Mouse (Mus musculus) spleen, adult 2 months (tissue): ENCODE results near the gene Sdad1. TPM values are rescaled to one million over a fixed set of nuclear protein-coding genes. Genes with fewer than 3 reads are reported as not detected.
"Not testable (repeated sequence)": the region's sequence is repeated elsewhere in the genome, so short reads cannot be mapped to it uniquely, and the experiment has no call there.

ENCODE experiments used
- DNase-seq, 2 experiments: peaks; one replicate each; pipeline versions ENCODE4 v3.0.0 to v3.0.0-alpha.2; 2012 to 2021; ENCODE audit warnings: low spot score in 2 of 2, low read depth in 1 of 2
- H3K27ac ChIP-seq: fragments of 200-500 bp; 2 replicates; pipeline ENCODE4 v1.5.1; 2012; ENCODE audit warnings: low read length, inconsistent platforms; ENCODE audit not compliant: insufficient read depth
- H3K27me3 ChIP-seq: fragments of 200-500 bp; 2 replicates; pipeline ENCODE4 v1.6.1; 2012; ENCODE audit warnings: mild to moderate bottlenecking, moderate library complexity, low read length, inconsistent platforms; ENCODE audit not compliant: control insufficient read depth, insufficient read depth
- H3K36me3 ChIP-seq: fragments of 200-500 bp; 2 replicates; pipeline ENCODE4 v1.6.1; 2012; ENCODE audit warnings: mild to moderate bottlenecking, low read length, inconsistent platforms; ENCODE audit not compliant: control insufficient read depth, insufficient read depth
- H3K4me1 ChIP-seq: fragments of 200-500 bp; 2 replicates; pipeline ENCODE4 v1.6.1; 2011; ENCODE audit warnings: inconsistent platforms; ENCODE audit not compliant: control insufficient read depth, insufficient read depth, insufficient read length
- H3K4me3 ChIP-seq: fragments of 200-500 bp; 2 replicates; pipeline ENCODE4 v1.5.1; 2011; ENCODE audit warnings: mild to moderate bottlenecking, inconsistent platforms; ENCODE audit not compliant: insufficient read depth, insufficient read length; ENCODE audit errors: extremely low read depth
- CTCF ChIP-seq: fragments of 200-500 bp; IDR thresholded peaks from 2 replicates; pipeline ENCODE4 v1.5.1; 2011; ENCODE audit warnings: mild to moderate bottlenecking, inconsistent platforms; ENCODE audit not compliant: insufficient read depth, insufficient read length, insufficient replicate concordance; ENCODE audit errors: extremely low read depth
- POLR2A ChIP-seq: fragments of 200-500 bp; IDR thresholded peaks from 2 replicates; pipeline ENCODE4 v1.6.1; 2011; ENCODE audit warnings: low read depth, low read length, inconsistent platforms
- WGBS: fragments of 180-500 bp; shearing (Covaris S2); methylation state at CpG from one replicate; pipeline ENCODE4 v1.1.7; 2018; 5-methylcytosine and 5-hydroxymethylcytosine counted together
- polyA plus RNA-seq: library from polyadenylated mRNA; depleted of rRNA; stranded (reverse); fragments of >200 nt; gene quantifications from 2 replicates; pipeline ENCODE4 v1.2.3, GENCODE M21; 2012; rRNA removed

Sdad1 gene
- polyA plus RNA-seq = 10.2 and 13.9 TPM in 2 replicates

GRCm38 (mm10) chr5:92309681-92310511, at the start of gene Sdad1:
TSS of gene Sdad1 (minus strand) at chr5:92310479.
- H3K27me3 ChIP-seq = no peaks in the 10 kb centered on the region
- TF ChIP-seq CTCF (peak; percentile 50; the same call in 1 of the 2 replicates), POLR2A (peak; percentile 23; the same call in 1 of the 2 replicates)
- H3K36me3 ChIP-seq = peaks cover 5% of the 10 kb centered on the region
- peaks cover 7% of the 10 kb centered on the region for H3K4me1 ChIP-seq
- H3K4me3 ChIP-seq = peak within 1 kb of the TSS; percentile 81
- no peak within 1 kb of the TSS for H3K27ac ChIP-seq
- DNase-seq = peak; percentile 87 to 93
- 3% methylated on average over 41 of the region's 41 CpGs for WGBS

GRCm38 (mm10) chr5:92358767-92359455, 48.6 kb upstream of the Sdad1 start:
- Histone ChIP-seq H3K4me1 (no peaks in the 10 kb centered on the region), H3K27ac (no peak overlapping the region), H3K36me3 (no peaks in the 10 kb centered on the region), H3K27me3 (no peaks in the 10 kb centered on the region), H3K4me3 (no peak overlapping the region)
- no peak for DNase-seq
- WGBS = 88% methylated on average over 11 of the region's 11 CpGs
- TF ChIP-seq CTCF (no peak), POLR2A (no peak)

DNA sequence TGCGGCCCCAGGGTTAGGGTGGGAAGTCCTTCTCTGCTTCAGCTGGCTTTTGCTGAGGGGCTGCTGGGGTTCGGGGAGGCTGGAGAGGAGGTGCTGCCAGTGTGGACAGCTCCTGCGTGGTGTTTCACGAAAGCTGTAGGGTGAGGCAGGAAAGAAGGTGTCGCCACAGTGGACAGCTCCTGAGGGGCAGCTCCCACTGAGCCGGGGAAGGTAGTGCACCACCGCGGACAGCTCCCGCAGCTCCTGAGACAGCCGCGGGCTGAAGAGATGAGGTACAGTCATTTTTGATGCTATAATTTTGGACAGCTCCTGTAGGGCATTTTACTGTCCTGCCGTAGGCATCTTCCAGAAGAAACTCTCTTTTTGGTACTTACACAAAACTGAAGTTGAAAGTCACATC, 47.8 kb upstream of the Sdad1 start:
- Histone ChIP-seq H3K27ac (no peak overlapping the region), H3K36me3 (no peaks in the 10 kb centered on the region)
- TF ChIP-seq POLR2A (no peak), CTCF (no peak)

DNA sequence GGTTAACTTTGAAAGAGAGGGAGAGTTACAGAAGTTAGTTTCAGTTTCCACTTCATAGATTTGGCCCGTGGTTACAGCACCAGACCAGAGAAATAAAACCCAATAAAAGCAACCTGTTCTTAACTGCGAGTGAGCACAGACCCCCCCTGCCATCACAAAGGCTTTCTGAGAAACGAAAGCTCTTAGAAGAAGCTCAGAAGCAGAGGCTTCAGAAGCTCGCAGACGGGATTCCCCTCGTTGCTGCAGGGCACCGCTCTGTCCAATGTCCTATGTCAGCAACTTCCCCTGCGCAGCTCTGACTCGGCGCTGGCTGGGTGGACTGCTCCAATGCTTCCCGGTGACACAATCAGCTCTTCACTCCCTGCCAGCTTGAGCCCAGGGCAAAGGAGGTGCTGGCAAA, 43.2 kb upstream of the Sdad1 start:
- Histone ChIP-seq H3K4me3 (peak overlapping the region; percentile 50), H3K4me1 (peaks cover 8% of the 10 kb centered on the region; the same call in 1 of the 2 replicates), H3K36me3 (no peaks in the 10 kb centered on the region), H3K27ac (peak overlapping the region; percentile 74), H3K27me3 (no peaks in the 10 kb centered on the region)
- 0% methylated on average over 11 of the region's 11 CpGs for WGBS
- DNase-seq = peak in 1 of 2 experiments; percentile 62
- TF ChIP-seq POLR2A (no peak), CTCF (no peak)

More for the DNA sequence above, 47.8 kb upstream of the Sdad1 start:
- Histone ChIP-seq H3K4me1 (peaks cover 1% of the 10 kb centered on the region; the same call in 1 of the 2 replicates), H3K27me3 (no peaks in the 10 kb centered on the region), H3K4me3 (no peak overlapping the region)
- DNase-seq = no peak
- 30% methylated on average over 11 of the region's 12 CpGs for WGBS

DNA sequence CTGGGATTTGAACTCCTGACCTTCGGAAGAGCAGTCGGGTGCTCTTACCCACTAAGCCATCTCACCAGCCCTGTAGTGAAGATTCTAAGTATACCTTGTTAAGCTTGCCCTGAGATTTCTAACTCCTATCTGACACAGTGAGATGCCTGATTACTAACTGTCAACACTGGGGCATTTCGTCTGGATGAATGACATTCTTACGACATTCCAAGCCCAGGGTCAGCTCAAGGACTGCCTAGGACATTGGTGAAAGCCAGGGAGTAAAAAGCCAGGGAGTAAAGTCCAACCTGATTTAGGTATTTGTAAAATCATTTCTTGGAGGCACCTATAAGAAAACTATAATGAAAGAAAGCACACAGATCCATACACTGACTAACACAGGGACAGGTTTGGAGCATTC, 42.4 kb upstream of the Sdad1 start:
- H3K4me1 ChIP-seq, H3K36me3 ChIP-seq, H3K4me3 ChIP-seq, DNase-seq, H3K27me3 ChIP-seq: not testable (repeated sequence)
- 87% methylated on average over 4 of the region's 4 CpGs for WGBS
- H3K27ac ChIP-seq = peak overlapping the region; percentile 68

DNA sequence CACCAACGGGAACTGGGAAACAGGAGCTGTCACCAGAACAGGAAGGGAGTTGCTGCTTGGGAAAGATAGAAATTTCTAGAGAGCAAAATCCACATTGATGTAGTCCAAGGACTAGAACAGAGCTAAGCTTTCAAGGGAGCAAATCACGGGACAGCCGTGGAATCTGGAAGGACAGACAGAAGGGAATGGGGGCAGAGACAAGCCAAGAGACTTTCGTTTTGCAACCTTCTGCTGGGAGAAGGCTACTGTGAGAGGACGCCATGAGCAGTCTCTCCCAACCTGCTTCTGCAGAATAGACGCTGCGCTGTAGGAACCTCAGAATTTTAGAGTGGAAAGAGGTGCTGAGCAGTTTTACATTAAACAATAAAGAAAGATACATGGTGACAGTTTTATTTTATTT, 39.5 kb upstream of the Sdad1 start:
- WGBS = 83% methylated on average over 7 of the region's 7 CpGs
- no peak for DNase-seq
- Histone ChIP-seq H3K27ac (no peak overlapping the region), H3K27me3 (no peaks in the 10 kb centered on the region), H3K4me1 (peaks cover 8% of the 10 kb centered on the region; the same call in 1 of the 2 replicates), H3K4me3 (no peak overlapping the region), H3K36me3 (no peaks in the 10 kb centered on the region)
- TF ChIP-seq CTCF = no peak
- TF ChIP-seq POLR2A = no peak
